Mouse (Mus musculus) MEL (cell line): ENCODE measurements at regions not wholly inside any gene's neighbourhood (a gene's known extent, or its start where the extent isn't known, plus 50 kb on each side); places are given as distances from the start of the nearest gene placed in this dataset.
"Not testable (repeated sequence)": the region's sequence is repeated elsewhere in the genome, so short reads cannot be mapped to it uniquely, and the experiment has no call there.

Experiments
- DNase-seq: peaks from one replicate; pipeline ENCODE4 v3.0.0; 2011; ENCODE audit warnings: low read depth, low spot score
- H3K27ac ChIP-seq: 2 replicates; pipeline ENCODE4 v1.5.1; 2012; ENCODE audit warnings: low read depth, mild to moderate bottlenecking, control low read depth, low read length, moderate library complexity; ENCODE audit not compliant: control insufficient read depth
- H3K27me3 ChIP-seq, 2 experiments: fragments of 150-350 bp in 1 of 2; sonication (generic) in 1 of 2; 2 replicates each; pipeline ENCODE4 v1.6.1; 2012; ENCODE audit warnings: low read length in 2 of 2, mild to moderate bottlenecking in 2 of 2, improper control_type of control experiment in 1 of 2, moderate library complexity in 1 of 2; ENCODE audit not compliant: insufficient read depth in 2 of 2, control insufficient read depth in 1 of 2
- H3K36me3 ChIP-seq, 2 experiments: 2 replicates each; pipeline ENCODE4 v1.6.1; 2012 to 2014; ENCODE audit warnings: low read length in 2 of 2, improper control_type of control experiment in 1 of 2, inconsistent platforms in 1 of 2, mild to moderate bottlenecking in 1 of 2; ENCODE audit not compliant: insufficient read depth in 2 of 2, control insufficient read depth in 1 of 2
- H3K4me1 ChIP-seq, 2 experiments: fragments of 150-350 bp in 1 of 2; sonication (generic) in 1 of 2; 2 replicates each; pipeline ENCODE4 v1.6.1; 2012; ENCODE audit warnings: low read length in 2 of 2, improper control_type of control experiment in 1 of 2, mild to moderate bottlenecking in 1 of 2; ENCODE audit not compliant: insufficient read depth in 2 of 2, control insufficient read depth in 1 of 2
- H3K4me3 ChIP-seq, 2 experiments: fragments of 150-350 bp in 1 of 2; sonication (generic) in 1 of 2; 2 replicates each; pipeline ENCODE4 v1.5.1; 2012; ENCODE audit warnings: low read depth in 2 of 2, low read length in 2 of 2, mild to moderate bottlenecking in 2 of 2, moderate library complexity in 2 of 2, control low read depth in 1 of 2, improper control_type of control experiment in 1 of 2; ENCODE audit not compliant: control insufficient read depth in 1 of 2, insufficient read depth in 1 of 2
- H3K79me2 ChIP-seq: 2 replicates; pipeline ENCODE4 v1.6.1; 2012; ENCODE audit warnings: mild to moderate bottlenecking, low read length, moderate library complexity; ENCODE audit not compliant: control insufficient read depth, poor library complexity, insufficient read depth
- H3K9ac ChIP-seq: 2 replicates; pipeline ENCODE4 v1.6.1; 2012; ENCODE audit warnings: low read depth, mild to moderate bottlenecking, control low read depth, low read length, moderate library complexity; ENCODE audit not compliant: control insufficient read depth, poor library complexity, severe bottlenecking
- H3K9me3 ChIP-seq: fragments of 150-350 bp; sonication (generic); replicated peaks from 2 replicates; pipeline ENCODE4 v1.6.1; 2012; ENCODE audit warnings: mild to moderate bottlenecking, low read length, improper control_type of control experiment, moderate library complexity; ENCODE audit not compliant: insufficient read depth
- BHLHE40 ChIP-seq: IDR thresholded peaks from 2 replicates; pipeline ENCODE4 v1.6.1; 2012; ENCODE audit warnings: low read depth, mild to moderate bottlenecking, inconsistent platforms, low read length, improper control_type of control experiment, borderline replicate concordance
- CTCF ChIP-seq, 3 experiments: IDR thresholded peaks in 2 of 3; conservative IDR thresholded peaks in 1 of 3; 2 replicates each; pipeline ENCODE4 v1.5.1; 2011 to 2012; ENCODE audit warnings: low read length in 3 of 3, low read depth in 2 of 3, mild to moderate bottlenecking in 2 of 3, improper control_type of control experiment in 1 of 3, inconsistent platforms in 1 of 3, mixed read lengths in 1 of 3, moderate library complexity in 1 of 3; ENCODE audit not compliant: control insufficient read depth in 1 of 3, insufficient read depth in 1 of 3, poor library complexity in 1 of 3, severe bottlenecking in 1 of 3
- ELF1 ChIP-seq: IDR thresholded peaks from 2 replicates; pipeline ENCODE4 v1.6.1; 2014; ENCODE audit warnings: low read depth, mild to moderate bottlenecking, inconsistent platforms, low read length, improper control_type of control experiment, moderate library complexity
- EP300 ChIP-seq, 2 experiments: IDR thresholded peaks; 2 replicates each; pipeline ENCODE4 v1.6.1; 2011; ENCODE audit warnings: improper control_type of control experiment in 2 of 2, low read length in 2 of 2, low read depth in 1 of 2, mild to moderate bottlenecking in 1 of 2
- HCFC1 ChIP-seq: IDR thresholded peaks from 2 replicates; pipeline ENCODE4 v1.6.1; 2012; ENCODE audit warnings: low read depth, mild to moderate bottlenecking, inconsistent platforms, low read length, improper control_type of control experiment, moderate library complexity
- MAX ChIP-seq: IDR thresholded peaks from 2 replicates; pipeline ENCODE4 v1.6.1; 2011; ENCODE audit warnings: low read length, improper control_type of control experiment
- MYB ChIP-seq: IDR thresholded peaks from 2 replicates; pipeline ENCODE4 v1.6.1; 2011; ENCODE audit warnings: mild to moderate bottlenecking, low read depth, low read length, improper control_type of control experiment
- MYC ChIP-seq: IDR thresholded peaks from 2 replicates; pipeline ENCODE4 v1.6.1; 2011; ENCODE audit warnings: low read depth, mild to moderate bottlenecking, low read length, improper control_type of control experiment, moderate library complexity
- NELFE ChIP-seq: IDR thresholded peaks from 2 replicates; pipeline ENCODE4 v1.6.1; 2011; ENCODE audit warnings: low read depth, low read length, improper control_type of control experiment
- NRF1 ChIP-seq: IDR thresholded peaks from 2 replicates; pipeline ENCODE4 v1.6.1; 2014; ENCODE audit warnings: low read depth, mild to moderate bottlenecking, inconsistent platforms, low read length, improper control_type of control experiment, moderate library complexity; ENCODE audit not compliant: poor library complexity, insufficient read depth, severe bottlenecking
- POLR2AphosphoS2 ChIP-seq: IDR thresholded peaks from 2 replicates; pipeline ENCODE4 v1.6.1; 2011; ENCODE audit warnings: low read length, improper control_type of control experiment
- POLR2AphosphoS5 ChIP-seq: IDR thresholded peaks from 2 replicates; pipeline ENCODE4 v1.6.1; 2012; ENCODE audit warnings: low read depth, borderline replicate concordance, mild to moderate bottlenecking, inconsistent platforms, low read length, moderate library complexity, mixed read lengths
- RCOR1 ChIP-seq: IDR thresholded peaks from 2 replicates; pipeline ENCODE4 v1.6.1; 2012; ENCODE audit warnings: low read depth, mild to moderate bottlenecking, inconsistent platforms, low read length, improper control_type of control experiment
- SIN3A ChIP-seq: IDR thresholded peaks from 2 replicates; pipeline ENCODE4 v1.6.1; 2012; ENCODE audit warnings: low read length, improper control_type of control experiment, inconsistent platforms
- SMC3 ChIP-seq: IDR thresholded peaks from 2 replicates; pipeline ENCODE4 v1.6.1; 2011; ENCODE audit warnings: low read depth, low read length, improper control_type of control experiment
- TBP ChIP-seq: IDR thresholded peaks from 2 replicates; pipeline ENCODE4 v1.8.0; 2011; ENCODE audit warnings: low read depth, low read length, improper control_type of control experiment
- TCF12 ChIP-seq: IDR thresholded peaks from 2 replicates; pipeline ENCODE4 v1.6.1; 2014; ENCODE audit warnings: low read depth, mild to moderate bottlenecking, inconsistent platforms, low read length, improper control_type of control experiment, moderate library complexity
- USF1 ChIP-seq: IDR thresholded peaks from 2 replicates; pipeline ENCODE4 v1.6.1; 2014; ENCODE audit warnings: low read depth, mild to moderate bottlenecking, inconsistent platforms, low read length, improper control_type of control experiment, moderate library complexity
- ZC3H11A ChIP-seq: IDR thresholded peaks from 2 replicates; pipeline ENCODE4 v1.6.1; 2012; ENCODE audit warnings: low read depth, mild to moderate bottlenecking, inconsistent platforms, low read length, improper control_type of control experiment
- ZNF384 ChIP-seq: IDR thresholded peaks from 2 replicates; pipeline ENCODE4 v1.6.1; 2012; ENCODE audit warnings: low read depth, mild to moderate bottlenecking, inconsistent platforms, low read length, improper control_type of control experiment

DNA sequence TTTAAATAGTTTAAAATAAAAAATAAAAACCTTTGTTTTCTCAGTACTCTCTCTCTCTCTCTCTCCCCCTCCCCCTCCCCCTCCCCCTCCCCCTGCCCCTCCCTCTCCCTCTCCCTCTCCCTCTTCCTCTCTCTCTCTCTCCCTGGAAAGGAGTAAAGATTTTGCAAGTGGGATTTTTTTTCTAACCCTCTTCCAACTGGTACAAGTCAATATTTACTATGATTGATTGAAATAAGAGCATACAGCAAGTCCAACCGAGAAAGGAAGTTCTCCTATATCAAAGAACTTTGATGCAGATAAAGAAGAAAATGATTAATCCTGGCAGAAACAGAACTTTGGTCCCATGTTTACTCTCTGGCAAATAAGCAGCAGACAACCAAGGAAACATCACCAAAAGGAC, 89.0 kb upstream of the Reln start:
- H3K27ac ChIP-seq: no peak overlapping the region
- H3K4me3 ChIP-seq: no peak overlapping the region
- no peak for DNase-seq
- no peak for TF ChIP-seq EP300 (IDR thresholded peaks at IDR 0.05; ENCODE audit: low read depth in 1 of 2, low read length in 2 of 2)
- no peak for TF ChIP-seq HCFC1
- no peak for TF ChIP-seq ZC3H11A
- TF ChIP-seq SIN3A: no peak
- TF ChIP-seq NELFE: no peak
- no peak for TF ChIP-seq POLR2AphosphoS2
- TF ChIP-seq TCF12: no peak
- H3K79me2 ChIP-seq: no peaks in the 10 kb centered on the region
- H3K4me1 ChIP-seq: no peaks in the 10 kb centered on the region
- H3K27me3 ChIP-seq: peaks cover 0 to 3% of the 10 kb centered on the region in 2 experiments; a peak in 2 of 4 replicates
- no peaks in the 10 kb centered on the region for H3K9me3 ChIP-seq
- no peaks in the 10 kb centered on the region for H3K36me3 ChIP-seq
- no peak overlapping the region for H3K9ac ChIP-seq

- no peak overlapping the region for H3K4me3 ChIP-seq
- DNase-seq: no peak
Observed at GRCm38 (mm10) chr5:22431721-22432120, 87.2 kb upstream of the Reln start.

DNA sequence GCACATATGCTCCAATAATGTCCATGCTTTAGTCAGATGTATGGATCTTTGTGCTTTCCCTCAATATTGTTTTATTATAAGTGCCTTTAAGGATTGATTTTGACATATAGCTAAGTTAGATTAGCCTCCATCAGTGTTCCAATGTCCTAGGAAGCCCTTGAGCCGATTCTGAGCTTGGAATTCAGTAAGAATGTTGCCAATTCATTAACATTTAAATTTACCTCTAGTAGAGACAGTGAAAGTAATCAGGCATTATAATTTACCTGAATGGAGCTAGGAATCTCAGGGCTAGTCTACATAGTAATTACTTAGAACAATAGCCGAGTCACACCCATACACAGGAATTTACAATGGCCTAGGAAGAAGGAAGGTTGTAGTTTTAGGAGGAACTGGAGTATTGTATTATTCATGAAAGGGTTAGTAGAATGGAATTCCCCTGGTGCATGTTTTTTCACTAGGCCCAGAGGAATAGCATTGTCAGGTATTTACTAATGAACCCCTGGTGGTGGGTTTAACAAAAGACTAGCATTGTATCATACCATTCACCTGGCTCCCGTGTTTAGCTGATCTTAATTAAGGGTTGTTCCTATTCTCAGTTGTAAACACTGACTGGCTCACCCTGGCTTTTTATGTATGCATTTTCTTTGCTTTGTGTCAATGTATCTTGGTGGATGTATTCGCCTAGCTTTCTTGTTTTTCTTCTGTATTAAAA, 81.4 kb upstream of the Reln start:
- DNase-seq, H3K79me2 ChIP-seq, H3K36me3 ChIP-seq, H3K27me3 ChIP-seq, H3K9ac ChIP-seq, H3K4me3 ChIP-seq, H3K27ac ChIP-seq, H3K4me1 ChIP-seq, H3K9me3 ChIP-seq: not testable (repeated sequence)

More at GRCm38 (mm10) chr5:22431721-22432120, 87.2 kb upstream of the Reln start:
- Histone ChIP-seq H3K27me3 (peaks cover 0 to 2% of the 10 kb centered on the region in 2 experiments; a peak in 1 of 4 replicates), H3K4me1 (no peaks in the 10 kb centered on the region), H3K79me2 (no peaks in the 10 kb centered on the region), H3K9me3 (no peaks in the 10 kb centered on the region), H3K36me3 (no peaks in the 10 kb centered on the region), H3K27ac (no peak overlapping the region)
- TF ChIP-seq ELF1: no peak
- no peak for TF ChIP-seq EP300 (IDR thresholded peaks at IDR 0.05; ENCODE audit: low read depth in 1 of 2, low read length in 2 of 2)
- TF ChIP-seq CTCF (IDR thresholded peaks at IDR 0.05 in 2 of 3, conservative IDR thresholded peaks at IDR 0.05 in 1 of 3; ENCODE audit: control insufficient read depth in 1 of 3, insufficient read depth in 1 of 3, low read depth in 2 of 3, low read length in 3 of 3, poor library complexity in 1 of 3, severe bottlenecking in 1 of 3): no peak
- TF ChIP-seq USF1: no peak
- TF ChIP-seq MYC: no peak
- no peak for TF ChIP-seq BHLHE40
- no peak for TF ChIP-seq ZNF384
- no peak for TF ChIP-seq SMC3
- TF ChIP-seq MAX: no peak
- no peak for TF ChIP-seq HCFC1
- TF ChIP-seq NRF1: no peak
- TF ChIP-seq NELFE: no peak
- TF ChIP-seq POLR2AphosphoS5: no peak
- no peak for TF ChIP-seq TBP
- TF ChIP-seq MYB: no peak
- no peak for TF ChIP-seq RCOR1
- no peak for TF ChIP-seq POLR2AphosphoS2
- TF ChIP-seq, all 39 proteins: peak for 0
- H3K9ac ChIP-seq: no peak overlapping the region
